Mouse (Mus musculus): ENCODE data around the gene Ryr2.

Ryr2 gene

DNA sequence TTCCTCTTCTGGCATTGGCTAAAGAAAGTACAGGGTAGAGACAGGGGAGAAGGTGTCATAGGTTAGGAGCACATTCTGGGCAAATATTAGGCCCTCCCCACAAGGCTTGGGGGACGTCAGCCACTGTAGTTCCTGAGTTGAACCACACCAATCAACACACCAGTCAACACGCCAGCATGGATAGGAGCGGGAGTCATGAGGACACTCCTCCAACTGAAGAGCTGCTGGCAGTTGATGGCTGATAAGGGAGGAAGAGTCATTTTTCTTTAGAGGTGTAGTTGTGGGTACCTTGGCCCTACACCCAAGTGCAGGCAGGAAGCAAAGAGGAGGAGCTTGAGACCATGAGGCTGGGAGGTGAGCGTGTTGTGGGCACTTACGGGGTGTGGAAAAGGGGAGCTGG, 13.6 kb downstream of the Ryr2 start:
- DNase-seq, result peak; percentile 44

DNA sequence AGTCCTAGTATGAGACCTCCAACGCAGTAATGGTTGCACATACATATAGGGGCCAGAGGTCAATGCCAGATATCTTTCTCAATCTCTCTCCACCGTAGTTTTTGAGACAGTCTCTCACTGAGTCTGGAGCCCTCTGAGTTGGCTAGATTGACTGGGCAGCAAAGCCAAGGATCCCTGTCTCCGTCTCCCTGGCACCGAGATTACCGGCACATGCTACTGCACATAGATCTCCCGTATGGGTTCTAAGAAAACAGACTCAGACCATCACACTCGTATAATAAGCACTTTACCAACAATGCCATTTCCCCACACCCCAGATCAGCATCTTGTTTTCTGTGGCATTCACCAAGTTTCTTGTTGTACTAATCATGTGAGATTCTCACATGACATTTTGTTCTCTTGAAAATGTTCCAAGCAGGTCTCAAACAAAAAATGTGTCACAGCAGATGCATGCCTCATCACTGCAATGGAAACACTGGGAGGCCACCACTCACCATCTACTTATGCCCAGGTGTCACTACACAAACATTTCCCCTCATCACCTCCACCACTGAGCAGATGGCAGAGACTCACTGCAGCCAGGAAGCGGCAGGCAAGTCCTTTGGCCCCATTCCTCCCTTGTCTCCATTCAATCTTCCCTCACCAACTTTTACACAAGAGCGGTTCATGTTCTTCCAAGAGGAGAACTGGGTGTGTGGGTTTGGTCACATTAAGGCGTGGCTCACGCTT, 14.2 kb downstream of the Ryr2 start:
- peak; percentile 75 for DNase-seq

DNA sequence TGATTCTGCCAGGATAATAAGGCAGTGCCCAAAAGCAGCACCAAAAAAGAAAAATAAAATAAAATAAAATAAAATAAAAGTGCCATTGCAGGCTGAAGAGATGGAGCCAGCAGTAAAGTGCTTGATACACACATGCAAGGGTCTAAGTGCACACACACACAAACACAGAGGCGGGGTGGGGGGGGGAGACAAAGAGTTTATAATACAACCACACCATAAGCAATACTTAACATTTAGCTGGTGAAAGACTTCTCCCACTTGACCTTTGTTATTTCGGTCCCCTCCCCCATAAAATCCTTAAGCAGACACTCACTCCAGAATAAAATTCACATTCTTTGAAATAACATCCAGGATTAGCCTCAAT, 22.7 kb downstream of the Ryr2 start:
- no peak for DNase-seq

DNA sequence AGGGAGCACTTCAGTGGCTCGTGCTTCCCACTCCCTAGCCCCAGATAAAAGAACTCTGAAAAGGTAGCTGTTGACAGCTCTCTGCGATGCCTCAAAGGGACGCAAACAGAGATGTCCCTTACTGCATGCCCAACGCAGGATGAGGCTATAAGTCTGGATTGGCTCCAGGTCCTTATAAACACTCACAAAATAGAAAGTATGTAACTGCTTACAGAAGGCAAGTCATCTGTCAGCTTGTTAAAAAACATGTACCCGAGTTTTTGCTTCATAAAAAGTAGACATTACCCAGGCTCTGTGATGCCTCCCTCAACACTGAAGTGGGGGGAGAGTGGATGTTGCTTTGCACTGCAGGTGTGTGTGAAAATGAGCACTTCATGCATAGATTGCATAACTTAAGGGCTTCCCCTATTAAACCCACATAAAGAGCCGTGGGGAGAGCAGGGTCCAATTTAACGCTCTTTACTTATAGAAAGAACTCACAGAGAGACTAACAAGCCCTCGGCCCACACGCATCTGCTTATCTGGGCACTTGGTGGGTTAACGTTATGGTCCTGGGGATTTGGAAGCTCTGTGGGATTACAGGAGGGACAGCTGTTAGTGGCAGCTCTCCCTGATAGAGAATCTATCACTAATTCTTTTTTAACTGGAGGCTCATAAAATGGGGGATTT, 23.2 kb downstream of the Ryr2 start:
- no peak for DNase-seq

DNA sequence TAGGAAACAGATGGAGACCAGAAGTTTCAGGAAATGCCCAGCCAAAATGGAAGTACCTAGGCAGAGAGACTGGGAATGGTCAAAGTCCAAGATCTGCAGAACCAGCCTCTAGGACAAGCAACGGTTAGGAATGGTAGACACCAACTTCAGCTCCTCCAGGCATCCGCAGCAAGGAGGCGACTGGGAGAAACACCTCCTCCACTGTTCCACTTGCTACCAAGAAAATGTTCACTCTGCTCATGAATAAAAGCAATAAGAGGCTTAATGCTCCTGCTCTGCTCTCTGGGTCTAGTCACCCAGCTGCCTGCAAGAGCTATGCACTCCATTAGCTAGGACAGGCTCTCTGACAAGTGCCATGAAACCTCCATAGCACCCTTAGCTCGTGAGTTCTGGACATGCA, 26.2 kb downstream of the Ryr2 start:
- no peak for DNase-seq

DNA sequence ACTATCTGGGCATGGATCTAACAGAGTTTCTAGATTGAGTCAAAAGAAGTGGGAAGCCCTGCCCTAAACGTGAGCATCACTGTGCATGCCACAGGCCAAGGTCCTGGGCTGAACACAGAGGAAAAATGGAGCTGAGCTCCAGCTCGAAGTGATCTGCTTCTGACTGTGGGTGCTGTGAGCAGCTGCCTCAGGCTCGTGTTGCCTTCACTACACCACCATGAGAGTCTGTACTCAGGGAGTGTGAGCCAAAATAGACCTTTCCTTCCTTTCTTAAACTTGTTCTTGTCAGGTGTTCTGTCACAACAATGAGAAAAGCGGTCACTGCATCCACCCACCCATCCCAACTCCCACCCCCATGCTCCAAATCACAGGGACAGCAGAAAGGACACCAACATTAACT, 27.2 kb downstream of the Ryr2 start:
- no peak for DNase-seq

DNA sequence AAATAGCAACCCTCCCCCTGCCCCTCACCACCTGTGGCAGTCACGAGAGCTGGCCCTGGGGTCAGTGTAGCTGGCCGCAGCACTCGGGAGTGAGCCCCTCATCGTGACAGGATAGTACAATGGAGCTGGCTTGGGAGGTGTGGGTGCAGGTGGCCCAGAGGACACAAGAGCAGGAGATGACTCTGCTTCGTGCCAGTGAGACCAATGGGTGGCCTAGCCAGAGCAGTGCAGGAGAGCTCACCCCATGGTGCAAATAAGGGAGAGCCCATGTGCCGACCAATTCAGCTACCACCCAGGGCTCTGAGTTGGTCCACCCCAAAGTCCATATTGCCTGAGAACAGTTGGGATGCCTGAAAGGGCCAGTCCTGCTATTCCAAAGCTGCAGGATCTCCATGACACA, 31.8 kb downstream of the Ryr2 start:
- DNase-seq, result no peak

DNA sequence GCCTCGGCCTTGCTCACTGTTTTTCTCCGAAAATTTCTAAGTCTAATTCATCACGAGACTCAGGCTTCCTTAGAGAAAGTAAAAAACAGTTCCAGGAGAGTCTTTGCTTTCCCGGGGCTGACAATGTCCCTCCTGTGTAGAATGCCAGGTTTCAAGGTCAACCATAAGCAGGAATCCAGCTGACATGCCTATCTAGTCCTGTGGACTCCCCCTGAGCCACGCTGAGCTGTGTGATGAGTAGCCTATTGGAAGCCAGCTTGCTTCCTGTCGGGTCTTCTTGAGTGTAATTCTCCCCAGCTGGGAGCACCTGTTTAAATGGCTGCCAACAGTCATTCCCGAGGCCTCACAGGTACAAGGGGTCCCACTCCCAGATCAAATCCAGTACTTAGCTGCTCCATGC, 34.2 kb downstream of the Ryr2 start:
- DNase-seq, result no peak

DNA sequence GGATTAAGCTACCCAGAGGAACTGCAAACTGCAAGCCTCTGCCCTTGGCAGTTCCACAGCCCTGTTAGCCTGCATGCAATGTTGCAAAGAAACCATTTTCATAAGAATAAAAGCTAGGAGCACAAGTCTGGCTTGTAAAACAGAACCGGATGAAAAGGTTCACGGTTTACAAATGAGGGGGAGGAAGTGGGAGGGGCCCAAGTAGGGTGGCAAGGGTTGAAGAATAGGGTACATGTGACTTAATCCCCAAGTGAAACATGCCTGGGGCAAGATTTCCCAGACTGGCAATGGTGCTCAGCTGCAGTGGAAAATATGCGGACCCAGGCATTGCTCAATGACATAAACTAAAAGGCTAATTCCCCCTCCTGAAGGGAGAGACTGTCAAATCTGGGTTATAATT, 34.6 kb downstream of the Ryr2 start:
- DNase-seq, result no peak

DNA sequence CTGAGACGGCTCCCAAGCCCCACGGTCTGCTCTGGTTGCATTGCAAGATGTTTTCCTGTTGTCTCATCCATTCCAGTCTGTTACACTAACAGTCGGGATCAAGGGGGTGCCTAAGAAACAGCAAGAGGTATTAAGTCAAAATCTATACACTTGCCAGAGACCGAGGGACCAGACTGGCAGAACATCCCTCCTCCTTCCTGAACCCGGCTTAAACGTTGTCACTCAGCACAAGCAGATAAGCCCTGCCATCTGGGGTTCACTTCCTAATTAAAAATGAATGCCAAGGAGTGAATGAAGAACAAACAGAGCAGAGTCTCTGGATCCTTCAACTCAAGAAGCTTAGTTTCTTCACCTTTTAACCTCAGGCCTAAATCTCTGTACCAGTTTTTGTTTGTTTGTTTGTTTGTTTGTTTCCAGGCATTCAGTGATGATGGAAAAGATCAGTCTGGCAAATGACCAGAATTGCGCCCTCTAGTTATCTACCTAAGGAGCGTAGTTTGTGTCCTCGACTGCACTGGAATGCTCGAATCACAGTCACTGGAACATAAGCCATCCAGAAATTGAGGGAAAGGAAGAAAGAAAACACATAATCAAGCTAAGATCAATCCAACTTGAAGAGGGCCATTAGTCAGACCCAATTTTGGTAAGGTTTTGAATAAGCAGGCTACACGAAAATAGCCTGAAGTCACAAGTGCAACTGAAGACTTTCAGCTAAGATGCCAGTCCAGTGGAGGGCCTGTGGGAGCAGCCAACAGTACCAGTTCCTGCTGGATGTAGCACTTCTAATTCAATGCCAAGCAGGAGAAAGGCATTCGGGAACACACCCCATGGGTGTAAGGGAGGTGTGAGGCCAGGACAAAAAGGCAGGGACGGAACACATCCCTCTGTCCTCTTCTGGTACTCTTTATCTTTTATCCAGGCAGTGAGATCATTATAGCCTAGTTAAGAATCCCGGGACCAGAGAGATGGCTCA, 36.3 kb downstream of the Ryr2 start:
- no peak for DNase-seq

DNA sequence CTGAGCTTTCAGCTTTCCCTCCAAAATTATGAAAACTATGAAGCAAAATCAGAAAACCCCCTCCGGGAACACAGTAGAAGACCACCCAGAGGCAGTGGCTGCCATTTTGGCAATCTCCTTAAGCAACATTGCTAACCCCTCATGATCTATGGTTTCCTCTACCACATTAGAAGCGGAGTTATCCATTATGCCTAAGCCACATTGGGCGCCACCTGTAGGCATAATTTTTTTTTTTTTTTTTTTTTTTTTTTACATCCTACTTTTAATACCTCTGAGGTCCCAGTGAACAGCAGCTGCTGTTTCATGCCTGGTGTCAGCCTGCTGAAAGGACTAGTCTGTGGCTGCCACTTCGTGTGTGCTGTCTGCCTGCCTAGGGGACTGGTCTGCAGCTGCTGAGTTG, 42.2 kb downstream of the Ryr2 start:
- no peak for DNase-seq

DNA sequence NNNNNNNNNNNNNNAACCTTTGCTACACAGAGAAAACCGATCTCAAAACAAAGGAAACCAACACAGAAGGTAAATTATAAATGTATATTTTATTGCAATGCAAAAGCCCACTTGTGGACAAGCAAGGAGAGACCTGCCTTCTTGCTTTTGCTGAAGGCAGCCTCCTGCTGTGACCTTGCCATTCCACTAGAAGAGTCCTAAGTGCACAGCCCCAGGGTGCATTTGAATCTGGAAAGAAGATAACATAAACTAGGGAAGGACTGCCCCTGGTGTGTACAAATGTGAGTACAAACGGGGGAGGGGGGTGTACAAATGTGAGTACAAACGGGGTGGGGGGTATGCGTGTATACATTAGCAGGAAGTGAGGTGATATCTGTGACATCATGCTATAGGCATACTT, 43.2 kb downstream of the Ryr2 start:
- DNase-seq, result no peak

DNA sequence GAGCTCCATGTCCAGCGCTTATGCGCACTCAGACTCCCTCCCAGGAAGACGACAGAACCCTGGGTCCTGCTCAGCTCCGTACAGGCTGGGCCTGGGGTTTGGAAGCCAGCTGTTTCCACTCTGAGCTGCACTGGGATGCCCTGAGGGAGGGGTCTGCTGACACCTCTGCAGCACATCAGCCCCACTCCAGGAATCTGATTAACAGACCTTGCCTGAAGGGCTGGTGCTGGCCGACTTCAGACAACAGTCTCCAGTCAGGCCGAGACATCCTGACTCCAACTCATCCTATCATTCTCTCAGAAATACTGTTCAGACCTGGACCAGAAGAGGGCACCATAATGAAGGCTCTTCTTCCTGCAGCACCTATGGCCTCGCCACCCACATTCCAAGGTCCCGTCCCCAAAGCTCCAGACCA, 49.4 kb downstream of the Ryr2 start:
- no peak for DNase-seq

DNA sequence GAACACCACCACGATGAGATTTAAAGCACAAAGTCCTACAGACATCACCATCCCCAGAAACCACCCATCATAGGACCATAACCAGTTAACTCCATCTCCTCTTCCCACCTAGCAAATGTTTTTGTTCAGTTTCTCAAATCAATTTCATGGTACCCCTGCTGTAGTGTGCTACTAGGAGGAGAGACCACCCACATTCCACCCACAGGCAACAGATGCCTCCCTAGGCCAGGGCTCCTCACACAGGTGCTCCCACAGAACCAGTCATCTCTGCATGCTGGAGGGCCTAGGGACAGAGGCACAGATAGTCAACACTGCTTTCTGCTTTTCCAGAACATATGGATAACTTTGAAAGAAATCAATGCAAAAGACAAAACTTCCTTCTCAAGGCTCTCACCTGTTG, 50.8 kb downstream of the Ryr2 start:
- DNase-seq, result no peak

DNA sequence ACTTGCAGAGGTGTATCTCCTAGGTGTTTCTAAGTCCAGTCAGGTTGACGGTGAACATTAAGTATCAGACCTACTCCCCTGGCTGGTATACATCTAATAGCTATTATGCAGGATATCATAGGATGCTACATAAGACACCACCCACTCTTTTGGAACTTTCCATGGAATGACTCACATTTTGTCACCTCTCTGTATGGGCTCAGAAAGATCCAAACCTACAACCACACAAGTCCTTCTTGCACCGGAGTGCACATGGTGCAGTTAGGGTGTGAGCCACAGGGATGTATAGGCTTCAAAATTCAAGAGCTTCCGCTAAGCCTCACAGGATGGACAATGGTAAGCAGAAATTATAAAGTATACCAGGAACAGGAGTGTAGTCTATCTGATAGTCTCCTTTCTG, 52.8 kb downstream of the Ryr2 start:
- DNase-seq, result no peak

DNA sequence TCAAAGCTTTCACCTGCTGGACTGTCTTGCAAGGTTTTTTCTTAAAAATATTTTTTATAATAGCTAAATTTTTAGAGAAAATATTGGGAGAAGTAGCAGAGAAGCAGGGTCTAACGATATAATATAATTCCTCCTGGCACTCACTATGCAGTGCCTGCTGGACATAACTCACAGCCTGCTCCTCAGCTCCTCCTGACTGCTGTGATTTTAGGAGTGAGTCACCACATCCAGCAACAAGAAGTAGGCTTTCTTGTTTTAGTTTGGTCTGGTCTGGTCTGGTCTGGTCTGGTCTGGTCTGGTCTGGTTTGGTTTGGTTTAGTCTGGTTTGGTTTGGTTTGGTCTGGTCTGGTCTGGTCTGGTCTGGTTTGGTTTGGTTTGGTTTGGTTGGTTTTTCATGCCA, 55.9 kb downstream of the Ryr2 start:
- DNase-seq, result no peak

DNA sequence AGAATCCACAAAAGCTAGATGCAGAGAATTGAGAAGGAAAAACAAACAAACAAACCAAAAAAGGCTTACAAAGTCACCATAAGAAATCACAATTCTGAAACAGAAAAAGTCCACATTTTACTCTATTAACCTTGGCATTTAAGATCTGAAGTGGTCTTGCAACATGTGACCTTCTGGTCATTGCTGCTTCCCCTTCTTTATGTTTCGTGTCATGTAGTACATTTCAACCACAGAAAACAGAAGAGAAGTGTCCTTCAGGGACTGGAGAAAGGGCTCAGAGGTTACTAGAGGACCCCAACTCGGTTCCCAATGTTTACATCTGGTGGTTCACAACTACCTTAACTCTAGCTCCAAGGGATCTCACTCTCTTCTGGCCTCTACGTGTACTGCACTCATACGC, 59.7 kb downstream of the Ryr2 start:
- DNase-seq, result no peak

DNA sequence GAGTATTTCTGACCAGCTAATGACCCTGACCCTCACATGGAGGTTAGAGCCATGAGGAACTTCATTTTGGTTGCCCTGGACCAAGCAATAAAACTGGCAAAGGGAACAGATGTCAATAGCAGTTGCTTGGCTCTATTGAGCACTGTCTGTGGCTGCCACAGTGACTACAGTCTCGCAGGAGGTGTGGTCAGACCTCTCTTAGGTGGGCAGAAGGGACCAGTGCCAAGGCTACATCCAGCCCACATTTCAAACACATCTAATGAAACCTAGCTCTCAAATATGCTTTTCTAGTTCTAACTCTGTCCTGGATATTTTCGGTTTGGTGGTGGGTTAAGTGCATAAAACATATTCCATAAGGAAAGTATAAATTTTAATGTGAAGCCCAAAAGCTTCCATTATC, 62.0 kb downstream of the Ryr2 start:
- DNase-seq, result no peak

DNA sequence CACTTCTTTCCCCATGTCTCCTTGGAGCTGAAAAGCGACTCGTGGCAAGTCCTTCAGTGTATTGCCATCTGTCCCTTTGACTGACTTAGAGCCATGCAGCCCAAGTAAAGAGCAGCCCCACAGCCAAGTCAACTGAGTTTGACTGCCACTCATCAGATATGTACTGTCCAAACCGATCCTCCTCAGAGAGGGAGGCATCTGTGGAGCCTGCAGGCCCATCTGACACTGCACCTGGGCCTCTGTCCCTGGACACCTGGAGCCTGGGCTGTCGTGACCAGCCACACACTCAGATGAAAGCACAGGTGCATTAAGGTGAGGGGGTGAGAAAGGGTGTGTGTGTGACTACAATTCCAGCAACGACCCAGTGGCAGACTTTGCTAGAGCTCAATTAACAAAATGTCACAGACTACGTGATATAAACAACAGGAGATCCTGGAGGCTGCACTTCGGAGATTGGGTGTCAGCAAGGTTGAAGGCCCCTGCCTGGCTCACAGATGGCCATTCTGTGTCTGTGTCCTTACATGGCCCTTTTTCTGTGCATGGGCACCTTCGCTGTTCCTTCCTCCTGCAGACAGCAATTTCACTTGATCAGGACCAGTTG, 63.8 kb downstream of the Ryr2 start:
- peak; percentile 89 for DNase-seq

DNA sequence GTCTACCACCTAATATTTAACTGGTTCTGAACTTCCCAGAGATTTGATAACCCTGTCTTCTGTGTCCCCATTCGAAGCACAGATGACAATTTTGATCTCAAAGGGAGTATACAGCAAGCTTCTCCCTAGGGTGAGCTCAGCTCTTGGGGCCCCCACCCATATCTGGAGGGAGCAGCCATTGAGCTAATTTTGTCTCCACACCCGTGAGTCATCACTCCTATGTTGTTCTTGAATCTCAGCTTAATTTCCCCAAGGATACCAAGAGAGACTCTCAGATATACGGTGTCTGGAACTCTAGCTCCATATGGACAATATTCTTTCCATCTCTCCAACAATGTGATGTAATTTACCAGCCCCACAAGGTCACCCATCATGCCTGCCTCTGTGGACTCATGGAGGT, 66.8 kb downstream of the Ryr2 start:
- no peak for DNase-seq

DNA sequence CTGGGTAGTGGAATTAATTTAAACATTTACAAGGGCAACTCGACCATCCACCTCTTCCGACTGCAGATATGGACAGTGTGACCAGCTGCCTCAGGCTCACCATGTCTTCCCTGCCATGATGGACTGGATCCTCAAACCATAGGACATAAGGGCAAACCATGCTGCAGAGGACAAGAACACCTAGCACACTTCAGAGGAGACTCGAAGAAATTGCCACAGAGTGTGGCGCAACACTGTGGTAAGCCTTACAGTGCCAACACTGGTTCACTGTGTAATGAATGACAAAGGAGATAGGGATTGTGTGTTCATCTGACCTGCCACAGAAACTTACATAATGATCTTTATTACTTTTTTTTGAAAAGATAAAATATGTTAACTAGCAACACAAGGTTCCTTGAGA, 68.1 kb downstream of the Ryr2 start:
- no peak for DNase-seq

DNA sequence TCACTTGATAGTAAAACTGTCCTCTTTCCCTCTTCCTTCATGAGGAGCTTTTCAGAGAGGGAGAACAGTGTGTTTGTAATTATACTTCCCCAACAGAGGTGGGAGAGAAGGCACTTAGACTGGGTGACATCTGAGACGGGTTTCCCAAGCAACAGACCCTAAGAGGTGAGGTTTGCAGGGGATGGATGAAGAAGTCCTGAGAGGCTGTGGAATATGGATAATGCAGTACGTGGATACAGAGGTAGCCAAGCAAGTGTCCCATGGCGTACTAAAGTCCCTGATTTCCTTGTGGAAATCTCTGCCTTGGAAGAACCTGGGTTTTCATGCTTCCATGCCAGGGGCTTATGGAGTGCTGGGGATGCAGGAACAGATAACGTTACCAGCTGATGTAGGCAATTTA, 69.5 kb downstream of the Ryr2 start:
- DNase-seq, result no peak

DNA sequence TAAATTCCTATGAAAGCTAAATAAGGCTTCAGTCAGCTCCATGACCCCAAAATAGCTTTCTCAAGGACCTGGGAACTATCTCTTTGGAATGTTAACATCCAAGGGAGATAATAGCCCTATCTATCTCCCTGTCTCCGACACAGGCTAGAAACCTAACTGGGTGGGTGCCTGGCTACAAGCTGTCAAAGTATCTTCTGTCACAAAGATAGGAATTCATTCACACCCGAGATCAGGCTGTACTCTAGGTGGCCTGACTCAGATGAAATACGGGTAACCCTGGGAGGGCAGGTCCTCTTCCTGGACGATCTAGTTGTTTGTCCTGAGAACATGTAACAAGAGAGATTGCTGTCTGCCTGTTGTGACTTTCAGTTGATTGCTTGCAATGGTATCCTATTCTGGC, 69.9 kb downstream of the Ryr2 start:
- DNase-seq, result no peak

DNA sequence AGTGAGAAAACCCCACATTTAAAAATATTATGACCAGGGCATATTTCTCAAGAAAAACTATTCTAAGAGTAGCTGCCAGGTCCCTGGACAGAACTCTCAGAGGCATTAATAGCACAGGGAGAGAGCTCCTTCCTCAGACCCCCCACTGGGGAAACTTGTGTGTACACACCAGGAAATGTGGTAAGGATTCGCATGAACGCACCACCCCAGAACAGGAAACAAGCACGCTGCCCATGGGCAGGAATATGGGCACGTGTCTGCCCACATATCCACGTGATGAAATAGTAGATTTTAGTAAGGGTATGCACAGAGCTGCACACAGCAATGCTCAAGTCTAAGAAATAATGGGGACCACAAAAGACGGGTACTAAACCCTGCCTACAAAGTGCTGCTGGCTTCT, 72.8 kb downstream of the Ryr2 start:
- DNase-seq, result no peak
